Mouse (Mus musculus) midbrain, embryonic 14.5 days (tissue): Measurements from ENCODE around the gene Bbs1. TPM values are rescaled to one million over a fixed set of nuclear protein-coding genes. Genes with fewer than 3 reads are reported as not detected.

Source experiments
- polyA plus RNA-seq: library from polyadenylated mRNA; unstranded; fragments of >200 nt; fragmentation: Nextera tagmentation; extraction: Ambion mirVana; gene quantifications from 2 replicates; pipeline ENCODE4 v1.2.1, GENCODE M21; 2014

The Bbs1 gene
- polyA plus RNA-seq, 1 experiment from 2014 or later = 17.9 TPM

Other genes with a start within 250 kb of the Bbs1 start
- 6.2 and 7.6 TPM in 2 replicates for gene Gm960, start 208.0 kb downstream of the Bbs1 start, polyA plus RNA-seq
- 37.6 and 43.0 TPM in 2 replicates for gene Sptbn2, start 195.5 kb downstream of the Bbs1 start, polyA plus RNA-seq
- 176 and 190 TPM in 2 replicates for gene Rbm4b, start 150.1 kb downstream of the Bbs1 start, polyA plus RNA-seq
- 101 and 113 TPM in 2 replicates for gene Rbm4, start 112.7 kb downstream of the Bbs1 start, polyA plus RNA-seq
- gene Gm21992, start 95.0 kb downstream of the Bbs1 start, polyA plus RNA-seq = 12.7 and 14.4 TPM in 2 replicates
- gene Rbm14, start 95.0 kb downstream of the Bbs1 start, polyA plus RNA-seq = 62.0 and 68.9 TPM in 2 replicates
- 36.5 and 41.4 TPM in 2 replicates for gene Ccs, start 67.3 kb downstream of the Bbs1 start, polyA plus RNA-seq
- gene Ccdc87, start 67.3 kb downstream of the Bbs1 start, polyA plus RNA-seq = 0.49 and 0.63 TPM in 2 replicates
- gene Ctsf, start 51.5 kb downstream of the Bbs1 start, polyA plus RNA-seq = 57.3 and 63.7 TPM in 2 replicates
- gene Actn3, start 28.7 kb downstream of the Bbs1 start, polyA plus RNA-seq = 2.1 and 3.1 TPM in 2 replicates
- 18.2 and 19.4 TPM in 2 replicates for gene Zdhhc24, start 28.0 kb downstream of the Bbs1 start, polyA plus RNA-seq
- 102 and 103 TPM in 2 replicates for gene Dpp3, start 21.7 kb upstream of the Bbs1 start, polyA plus RNA-seq
- gene Peli3, start 36.5 kb upstream of the Bbs1 start, polyA plus RNA-seq = 10.7 and 12.2 TPM in 2 replicates
- 117 and 122 TPM in 2 replicates for gene Mrpl11, start 55.5 kb upstream of the Bbs1 start, polyA plus RNA-seq
- gene Npas4, start 83.7 kb upstream of the Bbs1 start, polyA plus RNA-seq = 0.24 and 0.58 TPM in 2 replicates
- gene Slc29a2, start 117.2 kb upstream of the Bbs1 start, polyA plus RNA-seq = 6.2 and 8.7 TPM in 2 replicates
- gene B4gat1, start 132.2 kb upstream of the Bbs1 start, polyA plus RNA-seq = 69.7 and 77.4 TPM in 2 replicates
- gene AC124502.3, start 132.3 kb upstream of the Bbs1 start, polyA plus RNA-seq = 1.5 and 1.6 TPM in 2 replicates
- gene Brms1, start 134.7 kb upstream of the Bbs1 start, polyA plus RNA-seq = 32.0 and 39.0 TPM in 2 replicates
- gene Rin1, start 143.9 kb upstream of the Bbs1 start, polyA plus RNA-seq = 0.58 and 1.6 TPM in 2 replicates
- 6.2 and 20.4 TPM in 2 replicates for gene Cd248, start 161.4 kb upstream of the Bbs1 start, polyA plus RNA-seq
- 8.3 and 15.7 TPM in 2 replicates for gene Tmem151a, start 178.9 kb upstream of the Bbs1 start, polyA plus RNA-seq
- gene Yif1a, start 181.9 kb upstream of the Bbs1 start, polyA plus RNA-seq = 62.2 and 62.7 TPM in 2 replicates
- gene Cnih2, start 191.9 kb upstream of the Bbs1 start, polyA plus RNA-seq = 518 and 616 TPM in 2 replicates
- 227 and 228 TPM in 2 replicates for gene Rab1b, start 200.4 kb upstream of the Bbs1 start, polyA plus RNA-seq
- 52.5 and 59.0 TPM in 2 replicates for gene Klc2, start 211.9 kb upstream of the Bbs1 start, polyA plus RNA-seq